Mouse (Mus musculus): ENCODE measurements at regions not wholly inside any gene's neighbourhood (a gene's known extent, or its start where the extent isn't known, plus 50 kb on each side); places are given as distances from the start of the nearest gene placed in this dataset.

GRCm38 (mm10) chr1:94502066-94502861, 449.9 kb upstream of the Pdcd1 start:
- TF ChIP-seq EP300 (IDR thresholded peaks at IDR 0.05; ENCODE audit: low read depth) (no peak), CTCF (IDR thresholded peaks at IDR 0.05; ENCODE audit: low read depth) (no peak)
